In genomic region chr15:91754546-91754945, GRCm38 (mm10) we compare ENCODE assay signal across 7 mouse cellular contexts.
DNase-seq lines count a peak whose midpoint lies in the region; ATAC-seq and TF ChIP-seq lines count a peak whose summit lies in the region.

No protein-coding gene starts in this region.

- H3K9me3 ChIP-seq in embryonic facial prominence, embryonic 12.5 days: no peaks in the 10 kb centered on the region
- no peaks in the 10 kb centered on the region for H3K9me3 ChIP-seq in hindbrain, postnatal 0 days (ENCODE audit: low read length)
- H3K9me3 ChIP-seq in liver, postnatal 0 days (ENCODE audit: low read length): no peaks in the 10 kb centered on the region

- ATAC-seq in embryonic facial prominence, embryonic 12.5 days (ENCODE audit: insufficient number of reproducible peaks, insufficient read depth, low FRiP score, low TSS enrichment): no peak
- no peak for ATAC-seq in hindbrain, postnatal 0 days
- no peak for ATAC-seq in liver, postnatal 0 days

- WGBS in spleen, adult 2 months: 32% methylated on average over 3 of the region's 3 CpGs
- 34% methylated on average over 3 of the region's 3 CpGs for WGBS in embryonic facial prominence, embryonic 12.5 days
- WGBS in hindbrain, postnatal 0 days: 14% methylated on average over 3 of the region's 3 CpGs
- 18% methylated on average over 3 of the region's 3 CpGs for whole genome bisulfite sequencing in liver, postnatal 0 days (ENCODE audit: insufficient replicate concordance)

- no peak overlapping the region for H3K9ac ChIP-seq in embryonic facial prominence, embryonic 12.5 days
- H3K9ac ChIP-seq in hindbrain, postnatal 0 days (replicated peaks; ENCODE audit: low read length): no peak overlapping the region
- no peak overlapping the region for H3K9ac ChIP-seq in liver, postnatal 0 days (replicated peaks)

- H3K27ac ChIP-seq in spleen, adult 2 months (ENCODE audit: insufficient read depth, low read length): no peak overlapping the region
- H3K27ac ChIP-seq in embryonic facial prominence, embryonic 12.5 days: no peak overlapping the region
- H3K27ac ChIP-seq in hindbrain, postnatal 0 days: no peak overlapping the region
- H3K27ac ChIP-seq in liver, postnatal 0 days (ENCODE audit: low read depth): no peak overlapping the region

- no peaks in the 10 kb centered on the region for H3K27me3 ChIP-seq in spleen, adult 2 months (ENCODE audit: control insufficient read depth, insufficient read depth, low read length)
- no peaks in the 10 kb centered on the region for H3K27me3 ChIP-seq in embryonic facial prominence, embryonic 12.5 days
- H3K27me3 ChIP-seq in hindbrain, postnatal 0 days (ENCODE audit: insufficient read depth, low read length): no peaks in the 10 kb centered on the region
- H3K27me3 ChIP-seq in liver, postnatal 0 days (ENCODE audit: insufficient read depth, low read length): no peaks in the 10 kb centered on the region

- peak overlapping the region; percentile 26; the same call in 1 of the 2 replicates for H3K4me2 ChIP-seq in embryonic facial prominence, embryonic 12.5 days (replicated peaks)
- peak overlapping the region; percentile 16; the same call in 1 of the 2 replicates for H3K4me2 ChIP-seq in hindbrain, postnatal 0 days (ENCODE audit: low read depth, low read length)
- no peak overlapping the region for H3K4me2 ChIP-seq in liver, postnatal 0 days (ENCODE audit: low read depth, low read length)

- peaks cover 33% of the 10 kb centered on the region for H3K36me3 ChIP-seq in spleen, adult 2 months (ENCODE audit: control insufficient read depth, insufficient read depth, low read length)
- no peaks in the 10 kb centered on the region; the same call in 1 of the 2 replicates for H3K36me3 ChIP-seq in embryonic facial prominence, embryonic 12.5 days
- H3K36me3 ChIP-seq in hindbrain, postnatal 0 days (ENCODE audit: insufficient read depth, low read length): no peaks in the 10 kb centered on the region
- no peaks in the 10 kb centered on the region; the same call in 1 of the 2 replicates for H3K36me3 ChIP-seq in liver, postnatal 0 days (replicated peaks; ENCODE audit: insufficient read depth, low read length)

- no peak for TF ChIP-seq POLR2A in spleen, adult 2 months (IDR thresholded peaks at IDR 0.05; ENCODE audit: low read depth, low read length)

- no peaks in the 10 kb centered on the region for H3K4me1 ChIP-seq in spleen, adult 2 months (ENCODE audit: control insufficient read depth, insufficient read depth, insufficient read length)
- 0 out of 2 replicates have a peak, but pooled peaks cover 6% of the 10 kb centered on the region for H3K4me1 ChIP-seq in embryonic facial prominence, embryonic 12.5 days
- H3K4me1 ChIP-seq in hindbrain, postnatal 0 days (ENCODE audit: insufficient read depth, low read length): no peaks in the 10 kb centered on the region
- H3K4me1 ChIP-seq in liver, postnatal 0 days (ENCODE audit: insufficient read depth): no peaks in the 10 kb centered on the region

- 0 out of 2 replicates have a peak, but pooled peaks have one; percentile 5 for TF ChIP-seq CTCF in spleen, adult 2 months (IDR thresholded peaks at IDR 0.05; ENCODE audit: extremely low read depth, insufficient read depth, insufficient read length, insufficient replicate concordance)
- TF ChIP-seq CTCF in hindbrain, postnatal 0 days (IDR thresholded peaks at IDR 0.05; ENCODE audit: low read depth): peak; percentile 74
- TF ChIP-seq CTCF in liver, postnatal 0 days (IDR thresholded peaks at IDR 0.05; ENCODE audit: low read depth): peak; percentile 57

- H3K4me3 ChIP-seq in spleen, adult 2 months (ENCODE audit: extremely low read depth, insufficient read depth, insufficient read length): no peak overlapping the region
- no peak overlapping the region for H3K4me3 ChIP-seq in embryonic facial prominence, embryonic 12.5 days
- H3K4me3 ChIP-seq in hindbrain, postnatal 0 days (ENCODE audit: low read length): no peak overlapping the region
- H3K4me3 ChIP-seq in liver, postnatal 0 days (ENCODE audit: low read depth, low read length): no peak overlapping the region

- TF ChIP-seq EP300 in liver, postnatal 0 days (IDR thresholded peaks at IDR 0.05; ENCODE audit: low read depth): no peak

- peak; percentile 14 to 30 for DNase-seq in spleen, adult 2 months (ENCODE audit: low read depth in 1 of 2, low spot score in 2 of 2)
- DNase-seq in spleen, adult 12 weeks (ENCODE audit: low spot score): no peak
- DNase-seq in brain, embryonic 18.5 days (ENCODE audit: low read depth, low spot score): peak; percentile 32
- DNase-seq in hindbrain, postnatal 0 days (ENCODE audit: low spot score): peak; percentile 83
- DNase-seq in liver, postnatal 0 days: peak; percentile 54
- peak; percentile 35 to 39 for DNase-seq in right cerebral cortex, postnatal 36 days (ENCODE audit: low spot score in 2 of 2)

Comparison
In these comparisons a context has a peak if more than half of its experiments do, and no peak if none do; other contexts are left out.
1. CTCF ChIP-seq: peak in every context shown above with its lines; median percentile 74 in hindbrain, postnatal 0 days; 57 in liver, postnatal 0 days; 5 in spleen, adult 2 months.